Mouse (Mus musculus): ENCODE data around the gene A530016L24Rik. TPM values are rescaled to one million over a fixed set of nuclear protein-coding genes. Genes with fewer than 3 reads are reported as not detected.

Gene A530016L24Rik
- 0.02 and 0.13 TPM in 2 replicates for polyA plus RNA-seq (2012; rRNA removed)

GRCm38 (mm10) chr12:112489134-112489533, at the start of gene A530016L24Rik:
Gene A530016L24Rik, plus strand, starts transcription at chr12:112489448.

GRCm38 (mm10) chr12:112516697-112517337, 27.6 kb downstream of the A530016L24Rik start, which contains the start of gene Tmem179:
Gene Tmem179, minus strand, starts transcription at chr12:112516747.

Other genes with a start within 250 kb of the A530016L24Rik start
- gene Tmem179, start 27.3 kb downstream of the A530016L24Rik start, polyA plus RNA-seq (2012; rRNA removed) = 34.9 and 36.2 TPM in 2 replicates
- 11.3 and 13.2 TPM in 2 replicates for gene Inf2, start 99.3 kb downstream of the A530016L24Rik start, polyA plus RNA-seq (2012; rRNA removed)
- gene Adssl1, start 130.6 kb downstream of the A530016L24Rik start, polyA plus RNA-seq (2012; rRNA removed) = 2.8 and 6.9 TPM in 2 replicates
- 86.7 and 92.2 TPM in 2 replicates for gene Siva1, start 155.2 kb downstream of the A530016L24Rik start, polyA plus RNA-seq (2012; rRNA removed)
- 292 and 299 TPM in 2 replicates for gene Akt1, start 185.4 kb downstream of the A530016L24Rik start, polyA plus RNA-seq (2012; rRNA removed)
- gene Zbtb42, start 189.4 kb downstream of the A530016L24Rik start, polyA plus RNA-seq (2012; rRNA removed) = 3.1 and 3.5 TPM in 2 replicates
- gene Cep170b, start 231.0 kb downstream of the A530016L24Rik start, polyA plus RNA-seq (2012; rRNA removed) = 42.5 and 49.1 TPM in 2 replicates